Mouse (Mus musculus) forebrain, embryonic 12.5 days (tissue): Measurements from ENCODE around the gene Actn3. TPM values are rescaled to one million over a fixed set of nuclear protein-coding genes. Genes with fewer than 3 reads are reported as not detected.
A peak's percentile ranks its signal among the peaks of the same experiment; 100 is the strongest.
"Not testable (repeated sequence)": the region's sequence is repeated elsewhere in the genome, so short reads cannot be mapped to it uniquely, and the experiment has no call there.

Experiments used
- ATAC-seq: fragments of 200-750 bp; cut with Nextera tagmentation; 2 replicates; pipeline ENCODE4 v1.8.0; 2017; ENCODE audit warnings: moderate TSS enrichment; ENCODE audit not compliant: low FRiP score
- H3K27ac ChIP-seq: fragments of 300-500 bp; sonication (generic); 2 replicates; pipeline ENCODE4 v1.5.1; 2016; ENCODE audit warnings: mild to moderate bottlenecking
- H3K27me3 ChIP-seq: fragments of 300-500 bp; sonication (generic); 2 replicates; pipeline ENCODE4 v1.6.1; 2016; ENCODE audit warnings: mild to moderate bottlenecking
- H3K36me3 ChIP-seq: fragments of 300-500 bp; sonication (generic); replicated peaks from 2 replicates; pipeline ENCODE4 v1.6.1; 2016; ENCODE audit warnings: mild to moderate bottlenecking
- H3K4me1 ChIP-seq: fragments of 300-500 bp; sonication (generic); 2 replicates; pipeline ENCODE4 v1.6.1; 2016
- H3K4me2 ChIP-seq: fragments of 300-500 bp; sonication (generic); 2 replicates; pipeline ENCODE4 v1.6.1; 2016; ENCODE audit warnings: mild to moderate bottlenecking, moderate library complexity
- H3K4me3 ChIP-seq: fragments of 300-500 bp; sonication (generic); replicated peaks from 2 replicates; pipeline ENCODE4 v1.5.1; 2016; ENCODE audit warnings: mild to moderate bottlenecking
- H3K9ac ChIP-seq: fragments of 300-500 bp; sonication (generic); 2 replicates; pipeline ENCODE4 v1.6.1; 2016; ENCODE audit warnings: mild to moderate bottlenecking
- H3K9me3 ChIP-seq: fragments of 300-500 bp; sonication (generic); 2 replicates; pipeline ENCODE4 v1.6.1; 2016
- WGBS: fragments of 180-500 bp; shearing (Covaris S2); methylation state at CpG from one replicate; pipeline ENCODE4 v1.1.7; 2016; 5-methylcytosine and 5-hydroxymethylcytosine counted together
- polyA plus RNA-seq: library from polyadenylated mRNA; unstranded; fragments of >200 nt; fragmentation: Nextera tagmentation; extraction: Ambion mirVana; gene quantifications from 2 replicates; pipeline ENCODE4 v1.2.1, GENCODE M21; 2016

The Actn3 gene
- polyA plus RNA-seq, 1 experiment from 2014 or later, result 1.3 TPM

DNA sequence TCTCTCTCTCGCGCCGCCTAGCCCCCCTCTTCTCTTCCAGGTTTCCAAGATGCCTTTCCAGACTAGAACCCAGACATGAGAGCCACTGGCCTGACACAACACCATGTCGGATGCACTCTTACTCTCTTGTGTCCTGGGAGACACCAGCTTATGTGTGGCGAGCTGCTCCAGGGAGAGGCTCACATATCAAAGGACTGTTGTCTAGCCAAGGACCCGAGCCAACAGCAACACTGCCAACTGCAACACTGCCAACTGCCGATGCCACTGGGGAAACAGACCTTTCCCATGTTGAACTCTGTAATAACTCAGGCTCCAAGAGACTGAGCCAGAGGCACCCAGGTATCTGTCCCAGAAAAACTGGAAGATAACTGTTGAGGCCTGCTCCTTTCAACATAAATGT is 48.6 kb downstream of the Actn3 start:
- no peak overlapping the region for H3K4me2 ChIP-seq
- H3K4me1 ChIP-seq, result 0 out of 2 replicates have a peak, but pooled peaks cover 5% of the 10 kb centered on the region
- peaks cover 30% of the 10 kb centered on the region for H3K36me3 ChIP-seq
- no peak overlapping the region for H3K27ac ChIP-seq
- H3K9me3 ChIP-seq, result no peaks in the 10 kb centered on the region
- H3K9ac ChIP-seq, result no peak overlapping the region
- H3K27me3 ChIP-seq, result no peaks in the 10 kb centered on the region
- no peak for ATAC-seq
- no peak overlapping the region for H3K4me3 ChIP-seq
- WGBS, result 63% methylated on average over 7 of the region's 7 CpGs

DNA sequence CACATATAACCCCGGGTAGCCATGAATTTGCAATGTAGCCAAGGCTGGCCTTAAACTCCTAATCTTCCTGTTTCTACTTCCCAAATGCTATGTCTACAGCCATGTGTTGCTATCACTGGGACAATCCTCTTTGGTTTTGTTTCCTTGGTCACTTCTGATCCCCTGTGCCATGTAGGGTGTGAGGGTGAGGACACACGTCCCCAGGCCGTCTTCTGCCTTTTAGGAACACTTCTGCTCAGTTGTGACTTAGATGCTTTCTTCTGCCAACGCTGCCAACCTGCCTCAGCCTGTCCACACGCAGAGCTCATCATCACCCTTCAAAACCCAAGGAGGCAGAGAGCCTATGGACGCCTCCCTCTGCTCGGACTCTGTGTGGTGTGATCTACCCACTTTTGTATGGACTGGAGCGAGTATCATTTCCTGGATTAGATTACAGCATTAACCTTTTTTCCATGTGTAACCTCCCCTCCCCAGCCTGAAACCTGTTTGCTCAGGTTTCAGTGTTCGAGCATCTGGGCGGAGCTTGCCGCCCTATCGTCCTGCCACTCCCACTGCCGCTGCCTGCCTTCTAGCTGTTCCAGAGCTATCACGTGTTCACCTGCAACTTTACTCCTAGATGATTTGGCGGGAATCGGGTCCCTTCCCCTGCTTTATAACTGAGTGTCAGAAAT is 49.1 kb downstream of the Actn3 start:
- H3K4me2 ChIP-seq, result no peak overlapping the region

DNA sequence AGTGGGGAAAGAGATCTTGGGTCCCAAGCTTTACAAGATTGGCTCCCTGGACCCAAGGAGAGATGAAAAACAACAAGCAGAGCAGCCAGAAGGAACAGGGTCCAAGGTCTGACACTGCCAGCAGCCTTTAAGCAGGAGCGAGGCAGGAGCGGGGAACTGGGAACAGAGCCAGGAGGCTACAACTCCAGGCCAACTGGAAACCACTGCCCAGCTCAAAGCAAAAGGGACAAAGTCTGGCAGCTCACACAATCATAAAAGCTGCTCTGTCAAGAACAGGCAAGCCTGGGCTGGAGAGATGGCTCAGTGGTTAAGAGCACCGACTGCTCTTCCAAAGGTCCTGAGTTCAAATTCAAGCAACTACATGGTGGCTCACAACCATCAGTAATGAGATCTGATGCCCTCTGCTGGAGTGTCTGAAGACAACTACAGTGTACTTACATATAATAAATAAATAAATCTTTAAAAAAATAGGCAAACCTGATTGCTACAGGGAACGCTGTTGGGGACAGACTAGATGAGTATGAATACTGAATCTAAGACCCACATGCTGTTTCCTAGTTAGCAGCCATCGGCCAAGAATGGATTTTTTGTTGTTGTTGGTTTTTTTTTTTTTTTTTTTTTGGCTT is 56.9 kb downstream of the Actn3 start:
- Histone ChIP-seq H3K4me3 (no peak overlapping the region), H3K27me3 (no peaks in the 10 kb centered on the region), H3K9ac (no peak overlapping the region), H3K27ac (no peak overlapping the region), H3K4me2 (no peak overlapping the region), H3K36me3 (peaks cover 16% of the 10 kb centered on the region), H3K4me1 (no peaks in the 10 kb centered on the region), H3K9me3 (no peaks in the 10 kb centered on the region; the same call in 1 of the 2 replicates)
- no peak for ATAC-seq
- WGBS, result 87% methylated on average over 5 of the region's 5 CpGs

More for the DNA sequence above, 49.1 kb downstream of the Actn3 start:
- Histone ChIP-seq H3K9ac (no peak overlapping the region), H3K27ac (no peak overlapping the region), H3K36me3 (peaks cover 30% of the 10 kb centered on the region), H3K9me3 (no peaks in the 10 kb centered on the region), H3K4me3 (no peak overlapping the region), H3K4me1 (0 out of 2 replicates have a peak, but pooled peaks cover 5% of the 10 kb centered on the region), H3K27me3 (no peaks in the 10 kb centered on the region)
- no peak for ATAC-seq
- 59% methylated on average over 16 of the region's 16 CpGs for WGBS

DNA sequence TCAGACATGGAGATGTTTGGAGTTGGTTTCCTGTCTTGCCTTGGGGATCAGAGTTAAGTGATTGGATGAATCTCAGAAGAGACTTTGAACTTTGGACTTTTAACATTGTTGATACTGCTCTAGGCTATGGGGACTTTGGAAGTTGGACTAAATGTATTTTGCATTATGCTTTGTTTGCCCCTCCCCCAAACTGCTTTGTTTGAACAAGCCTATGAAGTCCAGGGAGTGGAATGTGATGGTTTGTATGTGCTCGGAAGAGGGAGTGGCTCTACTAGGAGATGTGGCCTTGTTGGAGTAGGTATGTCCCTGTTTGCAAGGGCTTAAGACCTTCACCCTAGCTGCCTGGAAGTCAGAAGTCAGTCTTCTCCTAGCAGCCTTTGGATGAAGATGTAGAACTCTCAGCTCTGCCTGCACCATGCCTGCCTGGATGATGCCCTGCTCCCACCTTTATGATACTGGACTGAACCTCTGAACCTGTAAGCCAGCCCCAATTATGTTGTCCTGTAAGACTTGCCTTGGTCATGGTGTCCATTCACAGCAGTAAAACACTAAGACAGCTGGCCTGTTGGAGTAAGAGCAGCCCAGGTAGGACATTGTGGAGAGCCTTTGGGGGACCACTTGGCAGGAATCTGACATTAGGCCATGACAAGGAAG is 60.4 kb downstream of the Actn3 start:
- no peak for ATAC-seq
- Histone ChIP-seq H3K27me3 (no peaks in the 10 kb centered on the region), H3K4me1 (0 out of 2 replicates have a peak, but pooled peaks cover under 1% of the 10 kb centered on the region), H3K4me2 (no peak overlapping the region), H3K36me3 (no peaks in the 10 kb centered on the region), H3K27ac (no peak overlapping the region), H3K9me3 (peaks cover 2% of the 10 kb centered on the region; the same call in 1 of the 2 replicates), H3K9ac (no peak overlapping the region), H3K4me3 (no peak overlapping the region)
- 86% methylated on average over 1 of the region's 1 CpGs for WGBS

DNA sequence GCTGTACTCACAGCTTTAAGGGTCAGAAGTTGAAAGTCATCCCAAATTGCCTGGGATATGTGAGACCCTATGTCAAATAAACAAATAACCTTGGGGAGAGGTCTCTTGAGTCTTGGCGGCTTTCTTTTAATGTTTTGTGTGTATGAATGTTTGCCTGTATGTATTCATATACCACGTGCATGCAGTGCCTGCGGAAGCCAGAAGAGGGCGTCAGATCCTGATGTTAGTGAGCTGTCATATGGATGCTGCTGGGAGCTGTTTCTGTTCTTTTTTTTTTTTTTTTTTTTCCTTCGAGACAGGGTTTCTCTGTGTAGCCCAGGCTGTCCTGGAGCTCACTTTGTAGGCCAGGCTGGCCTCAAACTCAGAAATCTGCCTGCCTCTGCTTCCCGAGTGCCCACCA is 64.7 kb downstream of the Actn3 start:
- Histone ChIP-seq H3K9me3 (peaks cover 2% of the 10 kb centered on the region; the same call in 1 of the 2 replicates), H3K4me3 (no peak overlapping the region), H3K27ac (no peak overlapping the region), H3K9ac (no peak overlapping the region), H3K27me3 (no peaks in the 10 kb centered on the region), H3K4me2 (no peak overlapping the region), H3K36me3 (no peaks in the 10 kb centered on the region), H3K4me1 (peaks cover 24% of the 10 kb centered on the region)
- no peak for ATAC-seq
- 86% methylated on average over 6 of the region's 6 CpGs for WGBS

DNA sequence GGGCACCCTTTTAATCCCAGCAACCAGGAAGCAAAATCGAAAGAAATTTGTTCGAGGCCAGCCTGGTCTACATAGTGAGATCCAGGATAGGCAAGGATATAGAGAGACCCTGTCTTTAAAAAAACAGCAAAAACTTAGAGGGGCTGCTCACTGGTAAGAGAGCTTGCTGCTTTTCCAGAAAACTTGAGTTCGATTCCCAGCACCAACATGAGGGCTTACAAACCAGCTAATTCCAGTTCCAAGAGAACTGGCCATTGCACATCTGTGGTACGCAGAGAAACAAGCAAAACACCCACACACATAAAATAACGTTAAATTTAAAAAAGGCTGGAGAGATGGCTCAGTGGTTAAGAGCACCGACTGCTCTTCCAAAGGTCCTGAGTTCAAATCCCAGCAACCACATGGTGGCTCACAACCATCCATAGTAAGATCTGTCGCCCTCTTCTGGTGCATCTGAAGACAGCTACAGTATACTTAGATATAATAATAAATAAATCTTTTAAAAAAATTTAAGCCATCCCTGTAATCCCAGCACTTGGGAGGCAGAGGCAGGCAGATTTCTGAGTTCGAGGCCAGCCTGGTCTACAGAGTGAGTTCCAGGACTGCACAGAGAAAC is 65.3 kb downstream of the Actn3 start:
- Histone ChIP-seq H3K9ac (peak overlapping the region; percentile 70), H3K4me1 (peaks cover 26% of the 10 kb centered on the region), H3K27ac (peak overlapping the region; percentile 95; the same call in 1 of the 2 replicates), H3K4me3 (peak overlapping the region; percentile 82), H3K4me2 (peak overlapping the region; percentile 90)
- not testable (repeated sequence) for ATAC-seq, H3K9me3 ChIP-seq, H3K36me3 ChIP-seq, H3K27me3 ChIP-seq
- WGBS, result 78% methylated on average over 8 of the region's 8 CpGs

DNA sequence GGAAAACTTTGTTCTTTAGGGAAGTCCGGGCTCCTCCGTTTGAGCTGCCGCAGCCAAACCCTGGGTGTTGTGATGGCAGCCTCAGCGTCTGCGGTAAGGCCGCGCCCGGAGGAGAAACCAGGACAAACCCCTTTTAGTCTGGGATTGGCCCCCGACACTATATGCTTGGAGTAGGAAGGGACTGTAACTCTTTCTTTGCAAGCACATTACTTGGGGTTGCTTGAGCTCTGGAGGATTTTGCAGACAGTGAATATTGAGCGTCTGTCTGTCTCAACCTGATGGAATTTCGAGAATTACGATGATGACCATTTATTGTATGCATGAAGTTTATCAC is 65.8 kb downstream of the Actn3 start:
- WGBS, result 6% methylated on average over 12 of the region's 12 CpGs
- no peaks in the 10 kb centered on the region for H3K36me3 ChIP-seq
- peak; percentile 37 for ATAC-seq
- peaks cover 26% of the 10 kb centered on the region for H3K4me1 ChIP-seq
- H3K4me2 ChIP-seq, result peak overlapping the region; percentile 90
- H3K27me3 ChIP-seq, result no peaks in the 10 kb centered on the region
- H3K9ac ChIP-seq, result peak overlapping the region; percentile 70
- H3K9me3 ChIP-seq, result peaks cover 2% of the 10 kb centered on the region; the same call in 1 of the 2 replicates
- peak overlapping the region; percentile 82 for H3K4me3 ChIP-seq
- H3K27ac ChIP-seq, result peak overlapping the region; percentile 95

Other genes with a start within 250 kb of the Actn3 start
- 4.5 and 5.4 TPM in 2 replicates for gene Gm960, start 179.2 kb downstream of the Actn3 start, polyA plus RNA-seq
- gene Sptbn2, start 166.7 kb downstream of the Actn3 start, polyA plus RNA-seq, result 25.2 and 27.3 TPM in 2 replicates
- gene Rbm4b, start 121.4 kb downstream of the Actn3 start, polyA plus RNA-seq, result 151 and 159 TPM in 2 replicates
- gene Rbm4, start 84.0 kb downstream of the Actn3 start, polyA plus RNA-seq, result 86.4 and 95.2 TPM in 2 replicates
- gene Gm21992, start 66.3 kb downstream of the Actn3 start, polyA plus RNA-seq, result 39.0 and 42.9 TPM in 2 replicates
- 120 and 133 TPM in 2 replicates for gene Rbm14, start 66.3 kb downstream of the Actn3 start, polyA plus RNA-seq
- gene Ccs, start 38.6 kb downstream of the Actn3 start, polyA plus RNA-seq, result 34.6 and 37.9 TPM in 2 replicates
- gene Ccdc87, start 38.5 kb downstream of the Actn3 start, polyA plus RNA-seq, result 0.19 TPM in 2 replicates
- 30.0 and 30.9 TPM in 2 replicates for gene Ctsf, start 22.8 kb downstream of the Actn3 start, polyA plus RNA-seq
- gene Zdhhc24, start 759 bp upstream of the Actn3 start, polyA plus RNA-seq, result 17.4 and 17.5 TPM in 2 replicates
- 6.8 and 8.0 TPM in 2 replicates for gene Bbs1, start 28.7 kb upstream of the Actn3 start, polyA plus RNA-seq
- gene Dpp3, start 50.4 kb upstream of the Actn3 start, polyA plus RNA-seq, result 159 and 170 TPM in 2 replicates
- 4.3 and 5.2 TPM in 2 replicates for gene Peli3, start 65.2 kb upstream of the Actn3 start, polyA plus RNA-seq
- gene Mrpl11, start 84.2 kb upstream of the Actn3 start, polyA plus RNA-seq, result 130 and 138 TPM in 2 replicates
- 0.09 and 0.14 TPM in 2 replicates for gene Npas4, start 112.4 kb upstream of the Actn3 start, polyA plus RNA-seq
- gene Slc29a2, start 146.0 kb upstream of the Actn3 start, polyA plus RNA-seq, result 7.2 and 7.4 TPM in 2 replicates
- gene B4gat1, start 160.9 kb upstream of the Actn3 start, polyA plus RNA-seq, result 37.6 and 37.9 TPM in 2 replicates
- gene AC124502.3, start 161.0 kb upstream of the Actn3 start, polyA plus RNA-seq, result 2.5 and 3.4 TPM in 2 replicates
- gene Brms1, start 163.4 kb upstream of the Actn3 start, polyA plus RNA-seq, result 57.5 and 60.3 TPM in 2 replicates
- 0.87 and 1.6 TPM in 2 replicates for gene Rin1, start 172.6 kb upstream of the Actn3 start, polyA plus RNA-seq
- 16.4 and 17.1 TPM in 2 replicates for gene Cd248, start 190.2 kb upstream of the Actn3 start, polyA plus RNA-seq
- 1.7 and 2.0 TPM in 2 replicates for gene Tmem151a, start 207.6 kb upstream of the Actn3 start, polyA plus RNA-seq
- gene Yif1a, start 210.6 kb upstream of the Actn3 start, polyA plus RNA-seq, result 54.4 and 56.4 TPM in 2 replicates
- 168 and 180 TPM in 2 replicates for gene Cnih2, start 220.6 kb upstream of the Actn3 start, polyA plus RNA-seq
- gene Rab1b, start 229.2 kb upstream of the Actn3 start, polyA plus RNA-seq, result 232 and 237 TPM in 2 replicates
- 45.8 and 46.0 TPM in 2 replicates for gene Klc2, start 240.7 kb upstream of the Actn3 start, polyA plus RNA-seq